Mouse (Mus musculus) liver, embryonic 16.5 days (tissue): ENCODE measurements around the gene Fam166a. TPM values are rescaled to one million over a fixed set of nuclear protein-coding genes. Genes with fewer than 3 reads are reported as not detected.

Experiments used
- ATAC-seq: fragments of 200-750 bp; cut with Nextera tagmentation; 2 replicates; pipeline ENCODE4 v1.8.0; 2017; ENCODE audit warnings: low read depth, mild to moderate bottlenecking, moderate number of reproducible peaks, moderate library complexity
- H3K27ac ChIP-seq: fragments of 300-500 bp; sonication (generic); 2 replicates; pipeline ENCODE4 v1.5.1; 2014; ENCODE audit warnings: mild to moderate bottlenecking, low read length
- H3K27me3 ChIP-seq: fragments of 300-500 bp; sonication (generic); 2 replicates; pipeline ENCODE4 v1.6.1; 2014; ENCODE audit warnings: low read depth, low read length, mixed read lengths; ENCODE audit not compliant: control insufficient read depth, insufficient read depth
- H3K36me3 ChIP-seq: fragments of 300-500 bp; sonication (generic); 2 replicates; pipeline ENCODE4 v1.6.1; 2014; ENCODE audit warnings: mild to moderate bottlenecking; ENCODE audit not compliant: control insufficient read depth, insufficient read depth
- H3K4me1 ChIP-seq: fragments of 300-500 bp; sonication (generic); 2 replicates; pipeline ENCODE4 v1.6.1; 2014; ENCODE audit warnings: low read depth, low read length, mixed read lengths; ENCODE audit not compliant: control insufficient read depth
- H3K4me2 ChIP-seq: fragments of 300-500 bp; sonication (generic); 2 replicates; pipeline ENCODE4 v1.6.1; 2014; ENCODE audit warnings: low read depth, low read length, mixed read lengths
- H3K4me3 ChIP-seq: fragments of 300-500 bp; sonication (generic); 2 replicates; pipeline ENCODE4 v1.5.1; 2014; ENCODE audit warnings: low read depth, mild to moderate bottlenecking, low read length
- H3K9ac ChIP-seq: fragments of 300-500 bp; sonication (generic); 2 replicates; pipeline ENCODE4 v1.6.1; 2014; ENCODE audit warnings: low read depth, low read length
- H3K9me3 ChIP-seq: fragments of 300-500 bp; sonication (generic); replicated peaks from 2 replicates; pipeline ENCODE4 v1.6.1; 2016; ENCODE audit warnings: low read length; ENCODE audit not compliant: control insufficient read depth
- WGBS: fragments of 180-500 bp; shearing (Covaris S2); extraction: QIAGEN DNeasy Blood & Tissue Kit; methylation state at CpG from one replicate; pipeline ENCODE4 v1.1.7; 2014; ENCODE audit not compliant: insufficient replicate concordance; 5-methylcytosine and 5-hydroxymethylcytosine counted together
- polyA plus RNA-seq: library from polyadenylated mRNA; unstranded; fragments of >200 nt; fragmentation: Nextera tagmentation; extraction: Ambion mirVana; gene quantifications from 2 replicates; pipeline ENCODE4 v1.2.1, GENCODE M21; 2015

Gene Fam166a
- polyA plus RNA-seq, 1 experiment from 2014 or later, result not detected

DNA sequence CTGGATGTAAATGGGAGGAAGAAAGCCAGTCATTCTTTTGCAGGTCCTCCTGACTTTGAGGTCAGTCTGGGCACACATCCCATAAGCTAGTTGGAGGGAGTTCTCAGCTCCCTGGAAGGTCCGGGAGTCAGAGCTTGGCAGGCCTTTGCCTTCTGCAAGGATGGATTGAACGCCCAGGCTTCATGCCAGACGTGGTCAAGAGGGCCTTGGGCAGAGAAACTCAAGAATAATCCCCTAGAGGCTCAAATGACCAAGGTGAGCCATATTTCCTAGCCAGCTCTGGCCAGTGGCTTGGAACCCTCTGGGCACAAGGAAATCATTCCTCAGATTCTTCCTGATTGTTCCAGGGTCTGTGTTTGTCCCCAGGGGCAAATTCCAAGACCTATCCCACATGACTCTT, 46.3 kb downstream of the Fam166a start:
- Histone ChIP-seq H3K27ac (no peak overlapping the region), H3K4me1 (peaks cover 56% of the 10 kb centered on the region), H3K27me3 (no peaks in the 10 kb centered on the region), H3K36me3 (no peaks in the 10 kb centered on the region; the same call in 1 of the 2 replicates), H3K9me3 (no peaks in the 10 kb centered on the region), H3K9ac (no peak overlapping the region), H3K4me2 (peak overlapping the region; percentile 24; the same call in 1 of the 2 replicates), H3K4me3 (no peak overlapping the region)
- no peak for ATAC-seq
- WGBS, result 61% methylated on average over 3 of the region's 3 CpGs

DNA sequence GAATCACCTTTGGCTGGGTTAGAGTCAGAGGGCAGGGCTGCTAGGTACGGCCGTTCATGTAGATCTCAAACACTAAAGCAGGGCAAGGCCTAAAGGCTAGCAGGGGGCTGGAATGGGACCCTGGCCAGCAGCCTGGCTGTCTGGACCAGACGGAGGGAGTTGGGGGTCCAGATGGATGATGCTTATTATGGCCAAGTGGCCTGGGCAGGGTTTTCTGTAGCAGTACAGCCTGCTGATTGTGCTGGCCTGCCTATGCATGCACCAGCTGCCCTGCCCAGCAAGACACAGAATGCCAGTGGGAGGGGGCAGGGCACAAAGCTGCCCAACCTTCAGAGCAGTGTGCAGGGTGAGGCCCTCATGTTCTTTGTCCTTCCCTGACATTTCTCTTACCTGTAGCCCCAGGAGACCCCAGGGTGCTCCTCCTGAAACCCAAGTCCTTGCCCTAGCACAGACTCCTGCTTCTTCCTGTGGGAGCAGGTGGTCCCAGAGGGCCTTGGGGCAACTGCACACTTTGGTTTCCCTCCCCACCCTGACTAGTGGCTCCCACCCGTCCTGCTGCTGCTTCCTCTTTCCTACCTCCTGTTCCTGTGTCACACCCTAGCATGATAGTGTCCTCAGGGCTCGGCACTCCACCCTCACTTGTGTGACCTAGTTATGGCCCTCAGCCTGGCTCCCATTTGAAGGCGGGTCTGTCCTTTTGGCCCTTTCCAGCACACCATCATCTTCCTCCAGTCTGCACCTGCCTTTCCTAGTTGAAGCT, 47.5 kb downstream of the Fam166a start:
- no peak for ATAC-seq
- peak overlapping the region; percentile 37; the same call in 1 of the 2 replicates for H3K9ac ChIP-seq

DNA sequence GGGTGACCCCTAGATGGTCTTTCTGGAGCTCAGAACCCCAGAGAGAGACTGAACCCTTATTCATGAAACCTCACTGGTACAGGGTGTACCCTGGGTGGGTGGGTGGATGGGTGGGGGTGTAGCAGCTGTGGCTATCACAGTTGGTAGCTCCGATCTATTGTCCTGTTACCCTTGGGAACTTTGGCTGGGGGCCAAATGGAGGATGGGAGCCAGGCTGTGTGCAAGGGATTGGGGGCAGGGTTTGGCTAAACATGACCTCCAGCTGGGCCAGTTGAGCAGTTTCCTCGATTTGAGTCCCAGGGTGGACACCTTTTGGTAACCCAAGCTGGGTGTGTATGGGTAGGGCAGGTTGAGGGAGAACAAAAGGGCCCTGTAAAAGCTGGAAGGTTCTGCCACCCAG, 48.2 kb downstream of the Fam166a start:
- no peak for ATAC-seq
- no peak overlapping the region for H3K9ac ChIP-seq
- no peaks in the 10 kb centered on the region for H3K9me3 ChIP-seq
- peaks cover 68% of the 10 kb centered on the region for H3K4me1 ChIP-seq
- no peaks in the 10 kb centered on the region for H3K27me3 ChIP-seq
- H3K4me2 ChIP-seq, result peak overlapping the region; percentile 39; the same call in 1 of the 2 replicates
- peaks cover 9% of the 10 kb centered on the region for H3K36me3 ChIP-seq
- H3K4me3 ChIP-seq, result no peak overlapping the region
- 50% methylated on average over 2 of the region's 2 CpGs for WGBS
- peak overlapping the region; percentile 8 for H3K27ac ChIP-seq

More for the DNA sequence above, 47.5 kb downstream of the Fam166a start:
- Histone ChIP-seq H3K27ac (peak overlapping the region; percentile 25), H3K36me3 (peaks cover 9% of the 10 kb centered on the region), H3K9me3 (no peaks in the 10 kb centered on the region), H3K4me1 (peaks cover 63% of the 10 kb centered on the region), H3K4me3 (peak overlapping the region; percentile 2; the same call in 1 of the 2 replicates), H3K4me2 (peak overlapping the region; percentile 39), H3K27me3 (no peaks in the 10 kb centered on the region)
- WGBS, result 39% methylated on average over 6 of the region's 6 CpGs

DNA sequence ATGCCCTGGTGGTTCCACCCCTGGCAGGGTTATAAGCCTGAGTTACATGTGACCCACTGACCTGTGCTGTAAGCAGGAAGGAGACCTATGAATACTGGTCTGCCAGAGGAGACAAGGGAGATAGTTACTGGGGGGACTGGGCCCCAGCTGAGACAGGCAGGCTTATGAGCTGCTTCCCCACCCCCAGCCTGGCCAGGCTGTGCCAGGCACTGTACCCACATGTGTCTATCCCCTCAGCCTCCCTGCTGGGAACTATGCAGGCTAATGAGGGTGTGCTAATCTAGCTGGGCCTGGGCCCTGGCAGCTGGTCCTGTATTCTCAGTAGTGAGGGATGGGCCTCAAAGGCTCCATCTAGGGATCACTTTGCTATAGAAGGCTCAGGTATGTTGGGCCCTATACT, 48.7 kb downstream of the Fam166a start:
- H3K27me3 ChIP-seq, result no peaks in the 10 kb centered on the region
- peaks cover 64% of the 10 kb centered on the region for H3K4me1 ChIP-seq
- H3K4me3 ChIP-seq, result no peak overlapping the region
- peaks cover 9% of the 10 kb centered on the region for H3K36me3 ChIP-seq
- H3K9me3 ChIP-seq, result no peaks in the 10 kb centered on the region
- no peak for ATAC-seq
- peak overlapping the region; percentile 8 for H3K27ac ChIP-seq
- no peak overlapping the region for H3K9ac ChIP-seq
- H3K4me2 ChIP-seq, result no peak overlapping the region

DNA sequence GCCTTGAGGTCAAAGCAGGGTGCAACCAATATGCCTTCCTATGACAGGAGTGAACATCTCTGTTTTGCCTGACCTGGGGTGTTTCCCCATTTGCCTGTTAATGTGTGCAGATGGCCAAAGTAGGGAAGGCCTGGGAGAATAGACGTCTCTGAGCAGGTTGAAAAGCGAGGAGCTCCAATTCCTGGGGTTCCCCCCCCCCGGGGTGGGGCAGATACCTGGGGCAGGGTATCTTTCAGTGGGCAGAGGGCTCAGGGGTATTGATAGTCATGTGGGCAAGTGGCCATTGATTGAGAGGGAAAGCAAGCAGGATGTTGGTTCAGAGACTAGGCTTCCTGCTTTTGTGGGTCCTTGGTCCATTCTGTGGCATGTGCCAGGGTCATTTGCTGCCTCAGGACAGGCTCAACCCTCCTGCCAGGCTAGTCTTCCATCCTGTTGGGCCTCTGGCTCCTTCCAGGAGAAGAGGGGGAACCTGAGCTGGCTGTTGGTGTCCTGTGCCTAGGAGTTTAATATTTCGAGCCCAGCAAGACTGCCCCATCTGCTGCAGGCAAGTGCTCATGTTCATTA, 49.3 kb downstream of the Fam166a start:
- Histone ChIP-seq H3K27ac (no peak overlapping the region; the same call in 1 of the 2 replicates), H3K27me3 (no peaks in the 10 kb centered on the region), H3K9me3 (no peaks in the 10 kb centered on the region), H3K9ac (no peak overlapping the region), H3K36me3 (peaks cover 9% of the 10 kb centered on the region), H3K4me2 (no peak overlapping the region), H3K4me3 (no peak overlapping the region), H3K4me1 (peaks cover 65% of the 10 kb centered on the region)
- no peak for ATAC-seq
- 69% methylated on average over 4 of the region's 4 CpGs for WGBS

Other genes starting within 250 kb of the Fam166a start
- gene Mrpl41, start 243.6 kb upstream of the Fam166a start, polyA plus RNA-seq, result 56.6 and 58.8 TPM in 2 replicates
- gene Pnpla7, start 242.7 kb upstream of the Fam166a start, polyA plus RNA-seq, result 12.9 and 13.7 TPM in 2 replicates
- 9.5 and 10.8 TPM in 2 replicates for gene Nsmf, start 164.4 kb upstream of the Fam166a start, polyA plus RNA-seq
- 5.3 and 8.0 TPM in 2 replicates for gene Entpd8, start 138.4 kb upstream of the Fam166a start, polyA plus RNA-seq
- 0.82 and 0.85 TPM in 2 replicates for gene Noxa1, start 123.6 kb upstream of the Fam166a start, polyA plus RNA-seq
- 1.1 and 1.3 TPM in 2 replicates for gene Nrarp, start 38.0 kb upstream of the Fam166a start, polyA plus RNA-seq
- gene Tor4a, start 21.9 kb upstream of the Fam166a start, polyA plus RNA-seq, result 6.5 and 6.6 TPM in 2 replicates
- 33.9 and 34.9 TPM in 2 replicates for gene Nelfb, start 7.3 kb upstream of the Fam166a start, polyA plus RNA-seq
- gene Stpg3, start 4.1 kb upstream of the Fam166a start, polyA plus RNA-seq, result not detected in 2 replicates
- 590 and 624 TPM in 2 replicates for gene Tubb4b, start 6.0 kb downstream of the Fam166a start, polyA plus RNA-seq
- gene Slc34a3, start 15.6 kb downstream of the Fam166a start, polyA plus RNA-seq, result 0.08 TPM in 1 of 2 replicates, not detected in the other
- not detected in 2 replicates for gene Rnf224, start 18.0 kb downstream of the Fam166a start, polyA plus RNA-seq
- 0.77 TPM in 1 of 2 replicates, not detected in the other for gene Rnf208, start 23.5 kb downstream of the Fam166a start, polyA plus RNA-seq
- gene Cysrt1, start 23.7 kb downstream of the Fam166a start, polyA plus RNA-seq, result not detected in 2 replicates
- 1.4 and 1.8 TPM in 2 replicates for gene AL732309.1, start 28.1 kb downstream of the Fam166a start, polyA plus RNA-seq
- gene Tmem203, start 36.7 kb downstream of the Fam166a start, polyA plus RNA-seq, result 10.9 and 12.0 TPM in 2 replicates
- gene Tprn, start 43.9 kb downstream of the Fam166a start, polyA plus RNA-seq, result 3.7 and 4.7 TPM in 2 replicates
- gene Ssna1, start 53.7 kb downstream of the Fam166a start, polyA plus RNA-seq, result 94.7 and 111 TPM in 2 replicates
- 40.1 and 40.5 TPM in 2 replicates for gene Anapc2, start 53.7 kb downstream of the Fam166a start, polyA plus RNA-seq
- gene Tmem210, start 69.4 kb downstream of the Fam166a start, polyA plus RNA-seq, result not detected in 2 replicates
- not detected in 2 replicates for gene Lrrc26, start 71.2 kb downstream of the Fam166a start, polyA plus RNA-seq
- gene Grin1, start 100.4 kb downstream of the Fam166a start, polyA plus RNA-seq, result 0.02 TPM in 1 of 2 replicates, not detected in the other
- 15.3 and 17.2 TPM in 2 replicates for gene Man1b1, start 113.6 kb downstream of the Fam166a start, polyA plus RNA-seq
- gene Dpp7, start 137.6 kb downstream of the Fam166a start, polyA plus RNA-seq, result 10.8 and 11.5 TPM in 2 replicates
- 12.6 and 14.0 TPM in 2 replicates for gene Uap1l1, start 146.9 kb downstream of the Fam166a start, polyA plus RNA-seq
- gene Sapcd2, start 153.6 kb downstream of the Fam166a start, polyA plus RNA-seq, result 14.7 and 16.2 TPM in 2 replicates
- 0.54 and 1.0 TPM in 2 replicates for gene Entpd2, start 177.1 kb downstream of the Fam166a start, polyA plus RNA-seq
- gene Npdc1, start 180.6 kb downstream of the Fam166a start, polyA plus RNA-seq, result 4.7 and 4.8 TPM in 2 replicates
- gene Fut7, start 204.5 kb downstream of the Fam166a start, polyA plus RNA-seq, result 0.96 and 1.2 TPM in 2 replicates
- 1.3 and 1.8 TPM in 2 replicates for gene Abca2, start 210.0 kb downstream of the Fam166a start, polyA plus RNA-seq
- gene Clic3, start 238.1 kb downstream of the Fam166a start, polyA plus RNA-seq, result 0.54 and 0.63 TPM in 2 replicates
- gene Paxx, start 242.3 kb downstream of the Fam166a start, polyA plus RNA-seq, result 10.1 TPM in 2 replicates